Mouse (Mus musculus) 416B (cell line): ENCODE results near the gene Ank3.
A peak's percentile ranks its signal among the peaks of the same experiment; 100 is the strongest.

Experiments used
- DNase-seq: peaks from one replicate; pipeline ENCODE4 v3.0.0; 2011; ENCODE audit warnings: low read depth

Gene Ank3

DNA sequence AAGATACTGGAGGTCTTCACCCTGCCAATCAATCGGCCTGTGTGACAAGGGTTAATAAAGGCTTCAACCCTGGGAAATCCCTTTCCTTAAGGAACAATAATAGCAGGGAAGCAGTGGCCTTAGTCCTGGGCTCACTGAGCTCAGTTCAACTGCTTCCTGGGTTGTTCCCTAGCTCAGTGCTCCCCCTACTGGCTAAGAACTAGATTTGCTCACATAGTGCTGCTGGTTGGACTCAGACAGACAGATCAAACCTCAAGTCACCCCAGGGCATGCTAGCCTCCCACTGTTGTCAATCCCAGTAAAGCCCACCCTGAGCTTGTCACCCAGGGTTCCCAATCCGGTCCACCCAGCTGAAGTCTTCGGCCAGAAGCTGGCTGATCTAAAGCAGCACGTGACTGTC lies 447.2 kb downstream of the Ank3 start:
- peak; percentile 83 for DNase-seq

DNA sequence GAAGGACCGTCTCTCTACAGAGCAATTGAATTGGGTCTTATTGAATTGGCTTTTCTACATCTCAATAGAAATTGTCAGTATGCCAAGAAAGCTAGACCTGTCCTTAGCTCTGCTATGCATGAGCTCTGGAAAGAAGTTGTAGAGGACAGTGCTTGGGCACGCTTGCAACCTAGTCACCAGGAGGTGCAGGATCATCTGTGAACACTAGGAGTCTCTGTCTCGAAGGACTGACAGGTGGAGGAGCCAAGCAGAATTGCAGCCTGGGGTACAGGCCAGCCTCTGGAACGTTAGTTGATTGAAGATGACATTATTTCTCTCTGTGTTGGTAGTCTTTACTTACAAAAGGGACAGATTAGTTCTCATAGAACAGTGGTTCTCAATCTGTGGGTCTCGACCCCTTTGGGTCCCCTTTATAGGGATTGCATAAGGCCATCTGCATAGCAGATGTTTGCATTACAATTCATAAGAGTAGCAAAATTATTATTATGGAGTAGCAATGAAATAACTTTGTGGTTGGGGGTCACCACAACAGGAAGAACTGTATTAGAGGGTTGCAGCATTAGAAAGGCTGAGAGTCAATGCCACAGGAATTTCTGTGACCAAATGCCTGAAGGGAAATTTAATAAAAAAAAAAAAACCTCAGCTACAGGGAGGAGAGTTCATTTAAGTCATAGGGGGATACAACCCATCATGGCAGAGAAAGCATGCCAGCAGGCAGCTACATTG lies 454.0 kb downstream of the Ank3 start:
- DNase-seq = peak; percentile 50

DNA sequence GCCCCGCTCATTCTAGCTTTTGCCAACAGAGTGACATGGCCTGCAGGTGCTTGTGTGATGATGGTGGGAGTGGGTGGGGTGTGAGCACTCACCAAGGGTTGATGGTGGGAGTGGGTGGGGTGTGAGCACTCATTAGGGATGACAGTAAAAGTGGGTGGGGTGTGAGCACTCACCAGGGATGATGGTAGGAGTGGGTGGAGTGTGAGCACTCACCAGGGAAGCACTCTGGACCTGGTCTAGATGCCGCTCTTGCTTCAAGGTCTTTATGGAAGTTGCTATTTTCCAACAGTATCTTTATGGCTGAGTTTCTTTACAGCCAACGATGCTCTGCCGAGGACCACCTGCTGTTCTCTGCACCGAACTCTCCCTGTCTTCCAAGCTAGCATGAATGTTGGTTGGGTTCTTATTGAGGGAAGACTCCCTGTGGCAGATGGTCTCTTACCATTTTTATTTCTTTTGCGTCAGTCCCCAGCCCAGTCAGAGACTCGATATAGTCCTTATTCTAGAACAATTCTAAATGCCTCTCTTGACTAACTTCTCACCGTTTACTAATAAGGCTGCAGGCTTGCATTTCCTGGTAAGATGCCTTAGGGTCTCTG lies 456.1 kb downstream of the Ank3 start:
- DNase-seq = no peak

DNA sequence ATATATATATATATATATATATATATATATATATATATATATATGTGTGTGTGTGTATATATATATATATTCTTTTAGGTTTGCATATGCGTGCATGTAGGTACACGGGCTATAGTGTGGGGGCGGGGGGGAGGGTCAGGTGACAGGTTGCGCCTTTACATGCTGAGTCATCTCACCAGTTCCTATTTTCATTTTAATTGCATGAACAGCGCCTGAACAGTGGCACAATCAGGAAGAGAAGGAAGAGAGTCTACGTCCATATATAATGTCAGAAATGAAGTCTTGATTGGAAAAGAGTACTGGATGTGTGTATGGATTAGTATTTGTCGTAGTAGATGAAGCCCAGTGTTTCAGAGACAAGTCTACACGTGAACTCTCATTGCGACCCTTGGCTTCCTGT lies 459.4 kb downstream of the Ank3 start:
- peak; percentile 25 for DNase-seq

DNA sequence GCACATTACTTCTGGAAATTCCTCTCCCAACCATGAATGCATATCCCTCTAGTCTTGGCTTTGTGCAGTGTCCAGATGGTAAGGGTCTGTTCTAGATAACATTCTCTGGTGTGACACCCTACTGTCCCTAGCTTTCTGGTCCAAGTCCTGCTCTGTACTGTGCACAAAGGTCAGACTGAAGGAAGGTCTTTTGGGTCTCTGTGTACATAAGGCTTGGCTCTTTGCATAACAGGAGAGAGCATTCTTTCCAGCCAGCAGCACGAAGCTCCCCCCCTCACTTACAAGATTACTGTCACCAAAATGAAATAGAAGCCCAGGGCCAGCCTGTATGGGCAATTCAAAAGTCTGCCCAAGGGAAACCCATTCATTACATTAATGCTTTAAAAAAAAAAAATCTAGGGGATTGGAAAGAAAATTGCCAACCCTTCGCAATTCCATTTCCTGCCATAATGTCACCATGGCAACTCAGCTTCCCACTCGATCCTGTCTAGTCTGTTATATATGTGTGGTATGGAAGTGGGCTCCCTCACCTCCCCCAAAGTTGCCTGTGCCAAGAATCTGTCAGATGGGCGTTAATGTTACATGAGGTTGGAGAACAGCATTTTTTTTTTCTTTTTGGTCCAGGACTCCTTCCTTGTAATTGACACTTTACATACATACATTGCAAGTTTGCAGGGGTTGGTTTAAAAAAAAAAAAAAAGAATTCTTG lies 460.5 kb downstream of the Ank3 start:
- no peak for DNase-seq

DNA sequence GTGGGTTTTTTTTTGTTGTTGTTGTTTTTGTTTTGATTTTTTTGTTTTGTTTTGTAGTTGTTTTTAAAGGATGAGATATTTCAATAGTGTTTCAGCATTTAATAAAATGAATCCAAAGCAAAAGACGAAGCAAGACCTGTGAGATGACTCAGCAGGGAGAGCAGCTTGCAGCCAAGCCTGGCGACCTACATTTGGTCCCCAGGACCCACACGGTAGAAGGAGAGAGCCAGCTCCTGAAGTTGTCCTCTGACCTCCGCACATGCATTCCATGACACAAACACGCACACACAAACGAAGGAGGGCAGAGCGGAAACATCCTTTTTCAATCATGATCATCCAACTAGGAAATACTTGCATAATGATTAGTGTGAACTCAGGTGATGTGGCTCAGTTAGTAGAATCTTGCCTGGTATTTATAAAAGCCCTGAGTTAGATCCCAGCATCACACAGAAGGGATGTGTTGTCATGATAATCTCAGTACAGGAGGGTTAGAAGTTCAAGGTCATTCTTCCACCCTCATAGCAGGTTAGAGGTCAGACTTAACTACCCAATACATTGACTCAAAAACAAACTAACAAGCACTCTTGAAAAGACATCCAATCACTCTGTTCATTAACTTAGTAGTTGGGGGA lies 461.4 kb downstream of the Ank3 start:
- no peak for DNase-seq

DNA sequence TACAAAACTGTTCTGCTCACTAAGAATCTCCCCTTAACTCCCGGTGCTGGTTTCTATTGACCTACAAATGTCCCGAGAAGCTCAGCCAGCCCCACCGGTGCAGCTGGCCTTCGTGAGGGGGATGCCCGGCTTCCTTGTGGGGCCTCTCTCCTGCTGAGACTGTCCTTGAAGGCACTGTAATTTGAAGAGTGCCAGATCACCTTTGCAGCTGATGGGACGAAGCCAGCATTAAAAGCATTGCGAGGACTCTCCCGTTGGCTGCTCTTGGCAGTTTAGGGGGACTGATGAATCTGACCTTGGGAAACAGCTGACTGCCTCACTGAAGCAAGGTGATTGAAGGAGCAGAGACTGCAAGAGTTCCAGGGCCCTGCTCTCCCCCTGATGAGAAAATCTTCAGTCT lies 464.3 kb downstream of the Ank3 start:
- DNase-seq = no peak

DNA sequence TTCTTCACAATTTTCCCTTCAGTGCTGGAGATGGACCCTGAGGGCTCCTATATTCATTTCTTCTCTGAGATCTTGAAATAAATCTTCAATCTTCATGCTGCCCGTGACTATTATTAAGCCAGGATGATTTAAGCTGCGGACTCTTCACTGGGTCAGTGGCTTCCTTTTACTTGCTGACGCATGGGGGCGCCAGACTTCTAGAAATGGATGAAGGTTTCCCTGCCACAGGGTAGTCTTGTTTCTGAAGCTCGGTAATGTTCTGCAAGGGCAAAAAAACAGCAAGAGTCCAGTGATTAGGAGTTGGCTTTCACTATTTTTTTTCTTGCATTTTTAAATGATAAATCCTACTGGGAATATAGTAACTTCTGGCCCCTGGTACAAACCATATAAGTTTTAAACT lies 471.8 kb downstream of the Ank3 start:
- DNase-seq = peak; percentile 87

DNA sequence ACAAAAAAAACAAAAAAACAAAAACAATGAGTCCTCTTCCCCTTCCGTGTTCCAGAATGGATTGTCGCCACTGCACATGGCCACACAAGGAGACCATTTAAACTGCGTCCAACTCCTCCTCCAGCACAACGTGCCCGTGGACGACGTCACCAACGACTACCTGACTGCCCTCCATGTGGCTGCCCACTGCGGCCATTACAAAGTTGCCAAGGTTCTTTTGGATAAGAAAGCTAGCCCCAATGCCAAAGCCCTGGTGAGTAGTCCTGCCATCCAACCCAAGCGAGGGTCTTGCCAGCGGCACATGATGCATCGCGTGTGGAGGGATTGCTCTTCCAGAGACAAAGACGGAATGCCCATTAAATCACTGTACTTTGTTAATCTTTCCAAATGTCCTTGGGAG lies 472.4 kb downstream of the Ank3 start:
- no peak for DNase-seq

DNA sequence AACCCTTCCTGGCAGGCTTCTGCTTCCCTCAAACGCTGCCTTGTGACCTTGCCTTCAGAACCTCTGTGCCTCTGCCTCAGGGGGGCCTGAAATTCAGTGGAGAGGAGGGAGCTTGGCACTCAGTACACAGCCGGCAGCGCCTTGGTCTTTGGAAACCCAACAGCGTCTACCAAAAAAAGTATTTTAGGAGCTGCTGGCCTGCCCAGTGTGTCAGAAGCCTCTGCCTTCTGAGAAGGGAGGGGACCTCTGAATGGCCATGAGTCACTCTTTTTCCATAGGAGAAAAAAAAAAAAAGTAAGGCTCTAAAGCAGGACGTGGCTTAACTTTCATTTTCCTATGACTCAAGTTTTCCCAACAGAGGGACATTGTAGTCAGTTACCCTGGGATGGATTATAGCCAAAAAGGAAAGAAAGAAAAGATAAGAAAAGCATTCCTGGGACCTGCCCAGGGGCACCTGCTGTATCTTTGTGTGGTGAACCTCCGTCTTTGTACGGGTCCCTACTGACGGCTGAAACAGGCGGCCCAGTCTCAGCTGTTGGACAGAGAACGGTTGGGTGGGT lies 473.7 kb downstream of the Ank3 start:
- DNase-seq = peak; percentile 82

DNA sequence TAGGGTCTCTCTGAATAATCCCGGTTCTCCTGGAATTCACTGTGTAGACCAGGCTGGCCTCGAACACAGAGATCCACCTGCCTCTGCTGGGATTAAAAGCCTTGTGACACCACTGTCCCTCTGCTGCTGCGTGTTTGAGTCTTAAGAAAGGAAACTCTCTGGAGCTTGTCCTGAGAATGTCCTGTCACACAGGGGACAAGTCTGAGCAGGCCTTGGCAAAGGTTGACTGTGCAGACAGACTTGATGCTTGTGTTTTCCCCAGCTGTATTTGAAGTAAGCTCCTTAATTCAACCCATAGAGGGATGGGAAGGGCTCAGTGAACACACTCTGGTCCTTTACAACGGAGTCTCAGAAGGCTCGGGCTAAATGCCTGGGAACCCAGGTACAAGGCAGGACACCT lies 474.3 kb downstream of the Ank3 start:
- DNase-seq = no peak

DNA sequence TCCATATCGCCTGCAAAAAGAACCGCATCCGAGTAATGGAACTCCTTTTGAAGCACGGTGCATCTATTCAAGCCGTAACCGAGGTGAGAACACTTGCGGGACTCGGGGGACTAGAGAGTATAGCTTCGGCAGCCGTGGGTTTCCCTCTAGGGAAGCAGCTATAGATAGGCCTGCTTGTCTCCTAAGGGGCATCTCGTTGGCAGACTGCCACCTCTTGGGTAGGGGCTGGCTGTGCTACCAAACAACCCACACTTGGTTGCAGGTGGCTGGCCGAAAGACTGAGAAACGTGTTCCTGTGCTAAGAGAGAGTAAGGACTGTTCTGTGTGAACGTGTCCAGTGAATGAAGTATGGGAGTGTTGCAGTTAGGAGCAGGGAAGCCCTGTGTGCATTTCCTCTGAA lies 476.2 kb downstream of the Ank3 start:
- no peak for DNase-seq

DNA sequence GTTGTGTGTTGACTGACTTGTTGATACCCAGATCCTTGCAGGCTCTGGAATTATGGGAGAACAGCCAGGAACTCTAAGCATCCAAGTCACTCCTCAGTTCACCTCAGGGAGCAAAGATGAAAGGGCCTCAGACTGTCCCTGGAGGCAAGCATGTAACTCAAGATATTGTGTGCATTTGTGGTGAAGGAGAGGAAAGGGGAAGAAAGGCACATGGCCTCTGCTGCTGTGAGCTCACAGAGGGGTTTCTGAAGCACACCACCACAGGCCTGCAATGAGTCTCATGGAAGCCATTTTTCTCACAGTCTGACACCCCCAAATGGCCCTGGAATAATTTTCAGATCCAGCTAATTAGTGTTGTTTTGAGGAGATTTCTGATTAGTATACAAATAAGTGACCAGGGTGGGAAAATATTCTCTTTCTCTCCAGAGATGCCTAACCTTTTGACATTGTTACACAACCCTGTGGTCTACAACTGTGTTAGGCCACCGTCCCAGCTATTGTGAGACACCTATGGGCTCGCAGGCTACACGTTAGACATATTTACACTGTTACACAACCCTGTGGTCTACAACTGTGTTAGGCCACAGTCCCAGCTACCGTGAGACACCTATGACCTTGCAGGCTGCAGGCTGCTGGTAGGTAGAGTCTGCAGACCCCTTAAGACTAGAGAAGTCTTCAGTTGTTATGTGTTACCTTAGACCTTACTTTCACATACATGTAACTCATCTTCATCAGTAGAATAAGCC lies 485.5 kb downstream of the Ank3 start:
- DNase-seq = peak; percentile 54

DNA sequence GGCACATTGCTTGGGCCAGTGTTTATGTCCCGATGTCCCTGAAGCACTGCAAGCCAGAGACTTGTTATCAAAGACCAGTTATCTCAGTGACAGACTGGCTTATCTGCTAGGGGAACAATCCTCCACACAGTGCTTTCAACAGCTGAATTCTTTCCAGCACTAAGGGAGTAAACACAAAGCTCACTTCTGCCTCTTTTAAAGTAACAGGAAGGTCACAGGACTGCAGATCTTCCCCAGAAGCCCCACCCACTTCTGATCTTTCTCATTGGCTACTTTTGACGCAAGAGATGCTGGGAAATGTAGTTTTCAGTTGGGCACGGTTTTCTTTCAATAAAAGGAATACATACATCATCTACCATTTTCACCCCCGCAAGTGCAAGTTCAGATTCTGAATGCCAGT lies 489.8 kb downstream of the Ank3 start:
- peak; percentile 81 for DNase-seq

DNA sequence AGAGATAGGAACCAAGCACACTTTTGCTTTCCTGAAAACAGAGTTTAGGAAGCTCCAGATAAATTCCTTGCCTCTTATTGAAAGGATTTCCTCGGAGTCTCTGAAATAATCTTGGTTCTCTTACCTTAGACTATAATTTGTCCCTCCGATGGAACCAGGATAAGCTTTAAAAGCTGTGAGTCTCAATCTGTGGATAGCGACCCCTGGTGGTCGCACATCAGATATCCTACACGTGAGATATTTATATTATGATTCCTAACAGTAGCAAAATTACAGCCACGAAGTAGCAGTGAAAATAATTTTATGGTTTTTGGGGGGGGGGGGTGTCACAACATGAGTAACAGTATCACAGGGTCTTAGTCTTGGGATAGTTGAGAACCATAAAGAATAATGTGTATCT lies 491.2 kb downstream of the Ank3 start:
- DNase-seq = peak; percentile 66

DNA sequence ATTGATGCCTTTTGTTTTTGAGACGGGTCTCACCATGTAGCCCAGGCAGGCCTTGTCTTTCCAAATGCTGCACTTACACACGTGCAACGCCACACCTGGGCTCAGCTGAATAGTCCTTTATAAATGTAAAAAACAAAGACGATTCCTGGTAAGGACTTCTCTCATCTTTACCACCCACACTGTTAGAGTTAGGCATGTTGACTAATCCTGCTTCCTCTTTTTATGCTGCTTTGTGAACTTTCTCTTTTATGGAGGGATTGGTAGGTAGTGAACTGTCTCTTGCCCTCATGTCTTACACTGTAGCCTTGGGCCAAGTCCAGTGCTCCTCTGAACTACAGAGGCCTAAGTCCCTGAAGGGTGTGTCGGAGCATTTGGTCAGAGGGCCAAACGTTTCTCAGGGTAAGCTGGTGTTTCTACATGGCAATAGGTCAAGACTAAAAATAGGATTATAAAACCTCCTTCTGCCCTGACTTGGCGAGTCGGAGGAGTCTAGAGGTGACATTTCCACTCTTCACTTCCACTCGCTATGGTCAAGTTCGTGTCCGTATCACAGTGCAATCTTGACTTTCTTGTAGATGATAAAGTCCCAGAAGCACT lies 491.9 kb downstream of the Ank3 start:
- peak; percentile 20 for DNase-seq

DNA sequence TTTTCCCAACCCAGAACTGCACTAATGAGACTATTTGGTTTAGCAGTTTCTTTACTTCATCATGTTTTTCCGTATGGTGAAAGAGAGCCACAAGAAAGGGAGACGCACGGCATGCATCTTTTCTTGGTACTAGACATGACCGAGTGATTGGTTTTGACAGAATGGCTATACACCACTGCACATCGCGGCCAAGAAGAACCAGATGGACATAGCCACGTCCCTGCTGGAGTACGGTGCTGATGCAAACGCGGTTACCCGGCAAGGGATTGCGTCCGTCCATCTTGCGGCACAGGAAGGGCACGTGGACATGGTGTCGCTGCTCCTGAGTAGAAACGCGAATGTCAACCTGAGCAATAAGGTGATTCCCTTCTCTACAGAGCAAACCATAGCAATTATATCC lies 493.6 kb downstream of the Ank3 start:
- no peak for DNase-seq

DNA sequence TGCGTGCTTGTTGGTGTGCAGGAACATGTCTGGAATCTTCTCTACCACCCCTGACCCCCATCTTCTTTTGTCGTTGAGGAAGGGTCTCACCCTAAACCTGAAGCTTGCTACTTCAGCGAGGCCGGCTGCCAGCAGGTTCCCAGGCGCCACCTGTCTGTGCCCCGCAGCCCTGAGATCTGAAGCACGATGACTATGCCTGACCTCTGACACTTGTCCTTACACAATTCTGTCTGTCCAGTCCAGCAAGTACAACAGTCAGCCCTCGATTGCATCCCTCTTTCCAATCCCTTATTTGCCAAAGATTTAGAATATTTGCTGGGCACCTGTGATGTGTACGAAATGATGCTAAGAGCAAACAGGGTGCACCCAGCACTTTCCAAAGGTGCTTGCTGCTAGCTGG lies 497.0 kb downstream of the Ank3 start:
- no peak for DNase-seq

DNA sequence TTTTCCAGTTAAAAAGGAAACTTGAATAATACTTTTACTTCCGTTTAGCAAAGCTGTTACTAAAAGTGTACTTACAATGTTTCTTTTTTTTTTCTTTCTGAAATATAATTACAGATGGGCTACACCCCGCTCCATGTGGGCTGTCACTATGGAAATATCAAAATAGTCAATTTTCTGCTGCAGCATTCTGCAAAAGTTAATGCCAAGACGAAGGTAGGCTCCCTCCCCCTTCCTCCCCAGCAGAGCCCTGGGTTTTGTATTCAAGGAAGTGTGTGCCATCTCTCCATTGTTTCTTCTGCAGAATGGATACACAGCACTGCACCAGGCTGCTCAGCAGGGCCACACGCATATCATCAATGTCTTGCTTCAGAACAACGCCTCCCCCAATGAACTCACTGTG lies 499.4 kb downstream of the Ank3 start:
- DNase-seq = no peak

DNA sequence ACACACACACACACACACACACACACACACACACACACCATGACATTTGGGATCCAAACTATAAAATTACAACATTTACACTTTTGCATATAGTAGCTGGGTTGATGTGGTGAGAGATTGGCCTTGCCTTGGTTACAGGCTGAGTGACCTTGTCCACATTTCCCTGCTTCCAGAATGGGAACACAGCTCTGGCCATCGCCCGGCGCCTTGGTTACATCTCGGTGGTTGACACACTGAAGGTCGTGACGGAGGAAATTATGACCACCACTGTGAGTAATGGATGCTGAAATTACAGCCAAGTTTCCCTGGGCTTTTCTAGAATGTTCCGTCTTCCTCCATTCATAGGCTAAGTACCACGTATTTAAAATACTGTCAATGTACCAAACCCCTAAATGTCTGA lies 500.2 kb downstream of the Ank3 start:
- no peak for DNase-seq

DNA sequence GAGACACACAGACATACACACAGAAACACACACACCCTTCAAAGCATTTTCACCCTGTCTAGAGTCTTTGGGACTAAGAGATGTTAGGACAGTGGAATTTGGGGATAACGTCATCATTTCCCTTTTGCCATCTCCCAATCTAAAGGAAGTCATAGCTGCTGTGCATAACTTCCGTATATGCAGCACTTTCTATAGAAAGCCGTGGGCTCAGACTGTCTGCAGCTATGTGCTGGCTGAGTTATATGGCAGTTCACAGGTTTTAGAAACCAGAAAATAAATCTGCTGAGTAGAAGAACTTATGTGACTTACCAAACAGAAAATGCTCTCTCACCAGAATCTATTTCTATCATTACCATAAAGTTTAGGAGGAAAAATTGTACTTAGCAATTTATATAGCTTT lies 501.2 kb downstream of the Ank3 start:
- DNase-seq = no peak

DNA sequence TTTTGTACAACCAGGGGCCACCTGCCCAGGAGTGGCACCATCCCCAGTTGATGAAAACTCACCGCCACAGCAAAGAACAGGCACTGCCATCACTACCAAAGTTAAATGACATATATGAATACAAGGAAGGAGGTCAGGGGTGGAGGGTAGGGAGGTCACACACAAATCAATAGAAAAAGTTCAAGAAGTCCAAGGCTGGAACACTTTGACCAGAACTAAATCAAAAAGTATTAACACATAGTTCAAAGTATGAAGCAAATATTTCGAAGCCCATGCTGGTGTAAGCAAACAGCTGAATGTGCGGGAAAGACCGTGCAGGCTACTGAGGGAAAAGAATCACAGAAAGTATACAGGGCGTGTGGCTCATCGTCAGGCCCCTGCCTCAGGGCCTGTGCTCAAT lies 503.5 kb downstream of the Ank3 start:
- DNase-seq = no peak
